Mouse (Mus musculus): Measurements from ENCODE around the gene Dkc1.

DNA sequence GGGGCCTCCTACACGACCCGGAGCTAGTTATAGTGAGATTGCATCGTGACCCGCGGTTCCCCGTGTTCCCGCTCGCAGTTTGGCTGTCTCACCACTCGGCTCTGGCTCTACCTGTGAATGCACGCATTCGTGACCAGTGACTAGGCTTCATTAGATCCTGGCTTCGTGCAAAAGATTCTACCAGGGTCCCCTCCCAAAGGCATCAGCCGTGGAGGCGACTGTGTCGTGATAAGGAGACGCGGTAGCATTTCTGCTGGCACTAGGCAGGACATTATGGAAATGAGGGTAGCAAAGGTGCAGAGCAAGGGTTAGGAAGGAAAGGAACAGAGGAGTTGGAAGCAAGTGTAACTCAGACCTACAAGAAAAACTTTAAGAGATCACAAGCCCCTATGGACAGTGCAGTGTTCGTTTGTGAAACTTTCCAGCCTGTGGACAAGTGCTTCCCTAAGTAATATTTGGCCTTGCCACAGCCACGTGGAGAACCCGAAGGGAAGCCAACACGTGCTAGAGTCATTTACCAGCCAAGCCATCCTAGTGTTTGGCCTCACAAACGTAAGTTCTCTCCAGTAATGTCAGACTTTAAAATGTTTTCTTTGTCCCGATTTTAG lies 613 bp downstream of the Dkc1 start:
- no peak for TF ChIP-seq POLR2A (IDR thresholded peaks at IDR 0.05; ENCODE audit: low read depth, low read length)
- TF ChIP-seq CTCF (IDR thresholded peaks at IDR 0.05; ENCODE audit: borderline replicate concordance, insufficient read depth, low read length), result no peak
